Mouse (Mus musculus) heart, postnatal 0 days (tissue): Measurements from ENCODE around the gene Ciz1. TPM values are rescaled to one million over a fixed set of nuclear protein-coding genes. Genes with fewer than 3 reads are reported as not detected.

Source experiments
- ATAC-seq: fragments of 200-750 bp; cut with Nextera tagmentation; 2 replicates; pipeline ENCODE4 v1.8.0; 2017; ENCODE audit warnings: low read depth, moderate number of reproducible peaks, moderate library complexity; ENCODE audit not compliant: insufficient read depth
- DNase-seq: peaks from one replicate; pipeline ENCODE4 v3.0.0-alpha.2; 2016; ENCODE audit warnings: low spot score
- H3K27ac ChIP-seq: fragments of 300-500 bp; sonication (generic); 2 replicates; pipeline ENCODE4 v1.5.1; 2014; ENCODE audit warnings: low read depth, mild to moderate bottlenecking
- H3K27me3 ChIP-seq: fragments of 300-500 bp; sonication (generic); 2 replicates; pipeline ENCODE4 v1.6.1; 2014; ENCODE audit warnings: low read length, mixed read lengths; ENCODE audit not compliant: control insufficient read depth, insufficient read depth
- H3K36me3 ChIP-seq: fragments of 300-500 bp; sonication (generic); replicated peaks from 2 replicates; pipeline ENCODE4 v1.6.1; 2014; ENCODE audit warnings: low read length, mixed read lengths; ENCODE audit not compliant: control insufficient read depth, insufficient read depth
- H3K4me1 ChIP-seq: fragments of 300-500 bp; sonication (generic); 2 replicates; pipeline ENCODE4 v1.6.1; 2014; ENCODE audit warnings: antibody characterized with exemption; ENCODE audit not compliant: control insufficient read depth, insufficient read depth
- H3K4me2 ChIP-seq: fragments of 300-500 bp; sonication (generic); 2 replicates; pipeline ENCODE4 v1.6.1; 2014; ENCODE audit warnings: low read depth, mild to moderate bottlenecking, low read length, moderate library complexity
- H3K4me3 ChIP-seq: fragments of 300-500 bp; sonication (generic); 2 replicates; pipeline ENCODE4 v1.5.1; 2014; ENCODE audit warnings: low read depth, low read length
- H3K9ac ChIP-seq: fragments of 300-500 bp; sonication (generic); replicated peaks from 2 replicates; pipeline ENCODE4 v1.6.1; 2014; ENCODE audit warnings: low read depth, low read length, mixed read lengths
- H3K9me3 ChIP-seq: fragments of 300-500 bp; sonication (generic); replicated peaks from 2 replicates; pipeline ENCODE4 v1.6.1; 2016; ENCODE audit warnings: low read length; ENCODE audit not compliant: control insufficient read depth
- CTCF ChIP-seq: IDR thresholded peaks from 2 replicates; pipeline ENCODE4 v1.5.1; 2016; ENCODE audit warnings: antibody characterized with exemption, control low read depth, low read depth
- EP300 ChIP-seq: IDR thresholded peaks from 2 replicates; pipeline ENCODE4 v1.6.1; 2016; ENCODE audit warnings: antibody characterized with exemption, low read depth
- WGBS: fragments of 180-500 bp; shearing (Covaris S2); extraction: QIAGEN DNeasy Blood & Tissue Kit; methylation state at CpG from one replicate; pipeline ENCODE4 v1.1.7; 2014; 5-methylcytosine and 5-hydroxymethylcytosine counted together
- polyA plus RNA-seq: library from polyadenylated mRNA; unstranded; fragments of >200 nt; fragmentation: Nextera tagmentation; extraction: Ambion mirVana; gene quantifications from 2 replicates; pipeline ENCODE4 v1.2.1, GENCODE M21; 2015
- total RNA-seq: library from RNA; depleted of rRNA; stranded (reverse); fragments of >200 nt; gene quantifications from 2 replicates; pipeline ENCODE4 v1.2.3, GENCODE M21; 2014; ENCODE audit warnings: low replicate concordance

The Ciz1 gene
- total and polyA plus RNA-seq, 2 experiments from 2014 or later, result 17.6 to 79.9 TPM

DNA sequence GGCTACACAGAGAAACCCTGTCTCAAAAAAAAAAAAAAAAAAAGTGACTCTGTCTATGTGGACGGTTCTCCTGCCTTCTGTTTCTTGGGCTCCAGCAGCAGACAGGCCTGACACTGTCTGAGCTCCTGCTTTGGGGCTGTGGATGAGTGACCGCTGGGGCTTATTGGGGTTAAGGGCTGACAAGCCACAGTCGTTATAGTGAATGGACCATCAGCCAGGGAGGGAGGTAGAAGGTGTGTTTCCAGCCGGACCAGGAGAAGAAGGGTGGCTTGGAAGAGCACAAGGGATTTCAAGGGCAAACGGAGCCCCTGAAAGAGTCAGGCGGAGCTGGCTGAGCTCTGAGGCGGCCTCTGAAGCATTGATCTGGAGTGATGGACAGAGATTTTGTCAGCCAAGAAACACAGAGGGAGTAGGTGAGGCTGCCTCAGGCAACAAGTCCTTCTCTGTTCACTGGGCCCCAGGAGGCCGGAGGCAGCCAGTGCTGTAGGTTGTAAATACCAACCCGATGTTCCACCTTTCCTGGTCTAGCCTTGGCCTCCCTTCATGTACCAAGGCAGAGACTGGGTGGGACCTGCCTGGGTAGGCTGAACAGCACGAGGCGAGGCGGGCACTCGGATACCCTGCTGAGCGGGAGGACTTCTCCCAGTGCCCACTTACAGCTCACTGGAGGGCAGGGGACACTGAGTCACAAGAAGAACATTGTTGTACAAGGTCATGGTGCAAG lies 7.4 kb upstream of the Ciz1 start:
- 69% methylated on average over 14 of the region's 14 CpGs for WGBS
- Histone ChIP-seq H3K9me3 (no peaks in the 10 kb centered on the region), H3K9ac (no peak overlapping the region), H3K4me2 (no peak overlapping the region), H3K36me3 (no peaks in the 10 kb centered on the region), H3K27me3 (0 out of 2 replicates have a peak, but pooled peaks cover 8% of the 10 kb centered on the region), H3K4me1 (no peaks in the 10 kb centered on the region), H3K4me3 (no peak overlapping the region), H3K27ac (no peak overlapping the region)
- no peak for DNase-seq
- no peak for ATAC-seq
- no peak for TF ChIP-seq CTCF
- TF ChIP-seq EP300, result no peak

DNA sequence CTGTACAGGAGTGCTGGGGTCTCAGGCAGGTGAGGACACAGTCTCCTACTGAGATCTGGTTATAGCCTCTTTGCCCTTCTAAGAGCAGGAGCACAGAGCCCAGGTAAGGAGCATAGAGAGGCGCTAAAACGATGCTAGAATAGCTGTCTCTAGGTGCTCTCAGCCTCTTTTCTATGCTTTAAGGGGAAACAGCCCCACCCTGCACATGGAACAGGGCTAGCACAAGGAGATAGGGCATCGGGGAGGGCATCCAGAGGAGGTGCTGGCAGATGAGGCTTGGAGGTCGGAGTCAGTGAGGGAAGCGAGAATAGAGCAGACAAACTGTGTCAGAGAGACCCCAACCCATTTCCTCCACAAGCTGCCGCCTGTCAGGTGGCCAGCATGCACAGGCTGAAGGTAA lies 5.1 kb upstream of the Ciz1 start:
- Histone ChIP-seq H3K27me3 (peaks cover 22% of the 10 kb centered on the region), H3K27ac (no peak overlapping the region), H3K9ac (no peak overlapping the region), H3K36me3 (no peaks in the 10 kb centered on the region), H3K4me2 (no peak overlapping the region), H3K9me3 (no peaks in the 10 kb centered on the region), H3K4me1 (no peaks in the 10 kb centered on the region), H3K4me3 (no peak overlapping the region)
- no peak for ATAC-seq
- TF ChIP-seq EP300, result no peak
- TF ChIP-seq CTCF, result no peak
- 61% methylated on average over 6 of the region's 6 CpGs for WGBS
- DNase-seq, result no peak

DNA sequence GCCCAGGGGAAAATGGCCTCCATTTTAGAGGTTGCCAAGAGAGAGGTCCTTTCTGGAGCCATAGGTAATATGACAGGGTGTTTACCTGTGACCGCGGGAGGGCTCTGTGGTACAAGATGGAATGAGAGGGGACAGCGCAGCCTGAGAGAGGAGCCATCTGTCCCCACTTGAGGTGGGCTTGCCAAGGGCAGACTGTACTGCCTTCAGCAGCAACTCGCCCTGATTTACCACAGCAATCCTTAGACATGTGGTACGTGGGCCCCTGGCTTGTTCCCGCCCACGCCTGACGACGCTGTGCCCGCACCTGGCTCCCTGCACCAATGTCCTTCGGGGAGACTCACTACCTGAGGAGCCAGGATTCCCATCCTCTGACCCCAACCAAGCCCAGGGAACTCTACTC lies 3.8 kb upstream of the Ciz1 start:
- peaks cover 4% of the 10 kb centered on the region; the same call in 1 of the 2 replicates for H3K4me1 ChIP-seq
- H3K9me3 ChIP-seq, result no peaks in the 10 kb centered on the region
- no peak for TF ChIP-seq CTCF
- no peak for TF ChIP-seq EP300
- DNase-seq, result no peak
- peaks cover 30% of the 10 kb centered on the region for H3K27me3 ChIP-seq
- 78% methylated on average over 11 of the region's 11 CpGs for WGBS
- no peak overlapping the region for H3K4me2 ChIP-seq
- no peak for ATAC-seq
- H3K9ac ChIP-seq, result no peak overlapping the region
- H3K27ac ChIP-seq, result no peak overlapping the region
- H3K36me3 ChIP-seq, result no peaks in the 10 kb centered on the region
- no peak overlapping the region for H3K4me3 ChIP-seq

DNA sequence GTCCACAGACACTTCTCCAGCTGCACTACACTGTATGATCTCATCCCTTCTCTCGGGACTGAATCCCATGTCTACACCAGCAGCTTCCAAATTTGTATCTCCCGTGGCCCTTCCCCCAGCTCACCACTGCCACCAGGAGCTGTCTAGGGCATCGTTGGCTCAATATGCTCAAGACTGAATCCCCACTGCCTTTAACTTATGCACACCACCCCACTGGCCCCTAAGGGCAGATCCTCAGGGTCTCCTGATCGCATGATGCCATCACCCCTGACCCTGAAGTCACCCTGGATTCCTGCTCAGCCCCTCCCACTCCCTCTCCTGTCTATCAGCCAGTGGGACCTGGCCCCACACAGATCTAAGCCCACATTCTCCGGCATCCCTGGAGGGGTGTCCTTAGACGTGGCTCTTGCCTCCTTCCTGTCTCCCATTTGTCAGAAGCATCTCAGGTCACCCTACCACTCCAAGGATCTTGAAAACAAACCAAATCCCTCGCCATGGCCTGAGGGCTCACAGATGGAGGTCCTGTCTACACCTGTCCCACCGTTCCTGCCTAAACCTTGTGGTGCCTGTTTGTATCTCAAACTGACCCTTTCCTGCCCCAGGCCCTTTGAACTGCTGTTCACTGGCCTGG lies 2.4 kb upstream of the Ciz1 start:
- 49% methylated on average over 8 of the region's 8 CpGs for WGBS
- H3K27ac ChIP-seq, result no peak overlapping the region
- H3K4me2 ChIP-seq, result no peak overlapping the region

DNA sequence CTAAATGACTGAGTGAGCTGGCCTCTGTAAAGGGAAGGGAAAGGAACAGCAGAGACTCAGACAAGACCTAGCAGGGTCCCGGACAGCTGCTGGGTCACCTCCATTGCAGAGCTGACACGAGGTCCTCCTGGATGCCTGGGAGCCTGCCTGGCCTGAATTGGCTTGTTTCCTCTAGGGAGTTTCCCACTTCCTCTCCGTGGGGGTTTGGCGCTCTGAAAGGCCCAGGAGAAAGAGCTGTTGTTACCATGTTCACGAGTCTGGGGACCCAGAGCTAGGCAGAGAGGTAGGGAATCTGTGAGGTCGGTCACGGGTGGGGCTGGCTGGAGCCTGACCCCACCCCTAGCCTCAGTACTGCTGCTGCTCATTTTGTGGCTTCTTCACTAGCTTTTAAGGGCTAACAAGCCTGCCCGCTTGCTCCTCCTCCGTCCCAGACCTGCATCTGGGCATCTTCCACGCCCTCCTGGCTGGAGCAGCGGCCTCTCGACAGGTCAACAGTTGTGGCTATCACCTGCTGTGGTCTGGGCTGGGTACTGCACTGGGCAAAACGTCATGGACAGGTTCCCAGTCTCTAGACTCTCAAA lies 1.6 kb upstream of the Ciz1 start:
- H3K9ac ChIP-seq, result no peak overlapping the region
- no peaks in the 10 kb centered on the region for H3K36me3 ChIP-seq
- WGBS, result 54% methylated on average over 13 of the region's 13 CpGs
- H3K4me2 ChIP-seq, result no peak overlapping the region
- TF ChIP-seq CTCF, result no peak
- no peak for TF ChIP-seq EP300
- ATAC-seq, result no peak
- DNase-seq, result no peak
- H3K27ac ChIP-seq, result no peak overlapping the region
- H3K9me3 ChIP-seq, result no peaks in the 10 kb centered on the region
- no peak overlapping the region for H3K4me3 ChIP-seq
- H3K4me1 ChIP-seq, result peaks cover 4% of the 10 kb centered on the region; the same call in 1 of the 2 replicates
- peaks cover 30% of the 10 kb centered on the region for H3K27me3 ChIP-seq

More for the DNA sequence above, 2.4 kb upstream of the Ciz1 start:
- H3K4me3 ChIP-seq, result no peak overlapping the region
- H3K9ac ChIP-seq, result no peak overlapping the region
- no peaks in the 10 kb centered on the region for H3K9me3 ChIP-seq
- ATAC-seq (no peak), DNase-seq (no peak)
- no peaks in the 10 kb centered on the region for H3K36me3 ChIP-seq
- peaks cover 30% of the 10 kb centered on the region for H3K27me3 ChIP-seq
- no peak for TF ChIP-seq CTCF
- no peak for TF ChIP-seq EP300
- peaks cover 4% of the 10 kb centered on the region; the same call in 1 of the 2 replicates for H3K4me1 ChIP-seq
